Mouse (Mus musculus): ENCODE data around the gene 0610037L13Rik. TPM values are rescaled to one million over a fixed set of nuclear protein-coding genes. Genes with fewer than 3 reads are reported as not detected.

The 0610037L13Rik gene
- total and polyA plus RNA-seq, 3 experiments: 35.5 to 65.0 TPM; not detected in 1

- H3K9ac ChIP-seq (ENCODE audit: control insufficient read depth, low read depth, low read length, poor library complexity, severe bottlenecking): no peak overlapping the region
- no peaks in the 10 kb centered on the region; a peak in 1 of 4 replicates for H3K36me3 ChIP-seq (ENCODE audit: control insufficient read depth in 1 of 2, insufficient read depth in 2 of 2, low read length in 2 of 2)
- H3K9me3 ChIP-seq (replicated peaks; ENCODE audit: insufficient read depth, low read length): no peaks in the 10 kb centered on the region
- no peak for DNase-seq (ENCODE audit: low read depth, low spot score)
- peaks cover 4 to 6% of the 10 kb centered on the region in 2 experiments; a peak in 3 of 4 replicates for H3K27me3 ChIP-seq (ENCODE audit: control insufficient read depth in 1 of 2, insufficient read depth in 2 of 2, low read length in 2 of 2)
- H3K4me3 ChIP-seq (ENCODE audit: control insufficient read depth in 1 of 2, insufficient read depth in 1 of 2, low read depth in 2 of 2, low read length in 2 of 2): no peak overlapping the region
- H3K27ac ChIP-seq (ENCODE audit: control insufficient read depth, low read depth, low read length): no peak overlapping the region
- TF ChIP-seq MAX (IDR thresholded peaks at IDR 0.05; ENCODE audit: low read length): no peak
- no peak for TF ChIP-seq JUND (IDR thresholded peaks at IDR 0.05; ENCODE audit: low read depth, low read length)
- no peak for TF ChIP-seq POLR2A (IDR thresholded peaks at IDR 0.05; ENCODE audit: control insufficient read depth in 1 of 2, insufficient read depth in 1 of 2, low read depth in 1 of 2, low read length in 2 of 2, poor library complexity in 1 of 2)
- no peak for TF ChIP-seq ELF1 (IDR thresholded peaks at IDR 0.05; ENCODE audit: low read depth, low read length)
- no peak for TF ChIP-seq RCOR1 (IDR thresholded peaks at IDR 0.05; ENCODE audit: low read depth, low read length)
- TF ChIP-seq TAL1 (IDR thresholded peaks at IDR 0.05; ENCODE audit: low read length): no peak
- TF ChIP-seq UBTF (IDR thresholded peaks at IDR 0.05; ENCODE audit: borderline replicate concordance, insufficient read depth, low read depth, low read length): no peak
- no peak for TF ChIP-seq NELFE (IDR thresholded peaks at IDR 0.05; ENCODE audit: low read depth, low read length)
- no peak for TF ChIP-seq ZMIZ1 (IDR thresholded peaks at IDR 0.05; ENCODE audit: low read depth, low read length)
- no peaks in the 10 kb centered on the region for H3K79me2 ChIP-seq (ENCODE audit: control insufficient read depth, insufficient read depth, low read length, poor library complexity)
- no peaks in the 10 kb centered on the region for H3K4me1 ChIP-seq (ENCODE audit: control insufficient read depth in 1 of 2, insufficient read depth in 2 of 2, low read length in 2 of 2)
Observed at GRCm38 (mm10) chr4:107944141-107944540, 54.5 kb downstream of the 0610037L13Rik start.

Other genes with a start within 250 kb of the 0610037L13Rik start
- not detected in 2 replicates for gene Dmrtb1, start 205.6 kb upstream of the 0610037L13Rik start, total RNA-seq (2012; rRNA removed)
- gene Dmrtb1, start 205.6 kb upstream of the 0610037L13Rik start, polyA plus RNA-seq (2012; ENCODE audit: insufficient read depth in 1 of 2, insufficient read length in 2 of 2, low read depth in 1 of 2, low replicate concordance in 2 of 2, missing spikeins in 1 of 2): not detected
- 20.6 and 25.2 TPM in 2 replicates for gene Lrp8, start 87.6 kb upstream of the 0610037L13Rik start, total RNA-seq (2012; rRNA removed)
- 10 to 100 TPM in 1 of 2 experiments, not detected in 1; 33.2 TPM for gene Lrp8, start 87.6 kb upstream of the 0610037L13Rik start, polyA plus RNA-seq (2012; ENCODE audit: insufficient read depth in 1 of 2, insufficient read length in 2 of 2, low read depth in 1 of 2, low replicate concordance in 2 of 2, missing spikeins in 1 of 2)
- gene Magoh, start 10.1 kb upstream of the 0610037L13Rik start, total RNA-seq (2012; rRNA removed): 265 and 276 TPM in 2 replicates
- gene Magoh, start 10.1 kb upstream of the 0610037L13Rik start, polyA plus RNA-seq (2012; ENCODE audit: insufficient read depth in 1 of 2, insufficient read length in 2 of 2, low read depth in 1 of 2, low replicate concordance in 2 of 2, missing spikeins in 1 of 2): 100 to 1,000 TPM in 1 of 2 experiments, not detected in 1; 207 TPM
- 14.0 and 16.1 TPM in 2 replicates for gene Cpt2, start 33.8 kb downstream of the 0610037L13Rik start, total RNA-seq (2012; rRNA removed)
- gene Cpt2, start 33.8 kb downstream of the 0610037L13Rik start, polyA plus RNA-seq (2012; ENCODE audit: insufficient read depth in 1 of 2, insufficient read length in 2 of 2, low read depth in 1 of 2, low replicate concordance in 2 of 2, missing spikeins in 1 of 2): 10 to 100 TPM in 1 of 2 experiments, not detected in 1; 37.6 TPM
- gene Slc1a7, start 78.5 kb downstream of the 0610037L13Rik start, total RNA-seq (2012; rRNA removed): not detected in 2 replicates
- under 1 TPM in 1 of 2 experiments, not detected in 1; 0.68 TPM for gene Slc1a7, start 78.5 kb downstream of the 0610037L13Rik start, polyA plus RNA-seq (2012; ENCODE audit: insufficient read depth in 1 of 2, insufficient read length in 2 of 2, low read depth in 1 of 2, low replicate concordance in 2 of 2, missing spikeins in 1 of 2)
- not detected in 2 replicates for gene Podn, start 206.6 kb downstream of the 0610037L13Rik start, total RNA-seq (2012; rRNA removed)
- under 1 TPM in 1 of 2 experiments, not detected in 1; 0.04 TPM for gene Podn, start 206.6 kb downstream of the 0610037L13Rik start, polyA plus RNA-seq (2012; ENCODE audit: insufficient read depth in 1 of 2, insufficient read length in 2 of 2, low read depth in 1 of 2, low replicate concordance in 2 of 2, missing spikeins in 1 of 2)